Mouse (Mus musculus): ENCODE results near the gene Reep3. TPM values are rescaled to one million over a fixed set of nuclear protein-coding genes. Genes with fewer than 3 reads are reported as not detected.

Reep3 gene
- polyA plus RNA-seq (2012; rRNA removed): 12.5 and 12.9 TPM in 2 replicates

GRCm38 (mm10) chr10:67096621-67097436, at the start of gene Reep3:
Gene Reep3 (minus strand): TSS chr10:67096945.

GRCm38 (mm10) chr10:67095798-67096620, 736 bp downstream of the Reep3 start, which contains the start of gene Jmjd1c:
Gene Jmjd1c (plus strand): TSS chr10:67096125.

Other genes with a start within 250 kb of the Reep3 start
- gene Jmjd1c, start 820 bp downstream of the Reep3 start, polyA plus RNA-seq (2012; rRNA removed): 7.9 and 8.7 TPM in 2 replicates
- 5.4 and 6.0 TPM in 2 replicates for gene Nrbf2, start 188.4 kb upstream of the Reep3 start, polyA plus RNA-seq (2012; rRNA removed)